Mouse (Mus musculus) T-cell, adult 2 months (primary cell): Measurements from ENCODE around the gene Cpox.

Experiments
- DNase-seq: peaks from one replicate; pipeline ENCODE4 v3.0.0; 2022; ENCODE audit warnings: low spot score

Cpox gene

DNA sequence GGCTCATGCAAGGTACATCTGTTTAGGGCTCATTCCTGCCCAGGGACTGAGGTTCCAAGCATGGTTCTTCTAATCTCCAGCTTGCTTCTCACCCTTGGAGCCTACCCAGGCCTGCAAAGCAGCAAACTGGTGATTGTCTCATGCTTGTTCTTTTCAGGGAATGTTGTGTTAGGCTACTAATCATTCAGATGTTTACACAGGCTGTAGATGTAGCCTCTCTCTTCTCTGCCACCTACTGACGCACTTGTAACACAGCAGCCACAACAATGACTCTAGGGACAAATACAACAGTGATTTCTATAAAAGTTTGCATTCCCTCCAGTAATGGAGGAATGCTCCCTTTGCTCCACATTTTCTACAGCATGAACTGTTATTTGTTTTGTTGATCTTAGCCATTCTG is 81.2 kb downstream of the Cpox start:
- no peak for DNase-seq

DNA sequence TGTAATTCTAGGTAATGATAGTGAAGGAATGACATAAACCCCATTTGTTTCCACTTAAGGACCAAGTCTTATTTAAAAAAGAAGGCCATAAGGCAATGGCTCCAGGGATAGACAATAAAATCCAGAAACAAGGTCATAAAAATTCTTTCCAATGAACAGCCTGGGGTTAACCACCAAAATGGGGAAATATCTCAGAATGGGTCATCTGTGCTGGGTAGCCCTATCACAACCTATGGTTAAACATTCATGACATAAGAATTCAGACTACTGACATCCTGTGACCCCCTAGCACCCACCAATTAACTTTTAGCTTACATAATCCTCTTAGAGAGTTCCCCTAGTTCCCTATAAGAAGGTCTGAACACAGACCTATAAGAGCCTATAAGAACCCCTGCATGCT is 86.1 kb downstream of the Cpox start:
- DNase-seq, result no peak

DNA sequence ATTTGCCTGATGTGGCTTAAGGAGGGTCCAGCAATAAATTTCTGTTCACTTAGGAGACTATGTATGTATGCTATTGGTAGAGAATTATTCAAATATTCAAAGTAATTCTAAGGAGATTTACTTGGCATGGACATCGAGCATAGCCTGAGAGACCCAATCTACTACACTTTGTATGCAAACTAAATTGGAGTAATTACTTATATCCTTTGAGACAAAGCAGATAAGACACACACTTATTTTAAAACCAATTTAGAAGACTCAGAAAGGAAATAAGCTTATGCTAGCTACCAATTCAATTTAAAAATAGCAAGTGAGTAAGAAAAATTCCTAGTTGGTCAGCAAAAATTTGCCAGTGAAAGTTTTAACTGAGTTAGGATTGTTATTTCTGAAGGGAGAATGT is 93.0 kb downstream of the Cpox start, which contains the start of gene Olfr172:
Olfr172 (minus strand) TSS at position 101 of the 400 bp plus-strand sequence.
- no peak for DNase-seq
